Mouse (Mus musculus) megakaryocyte progenitor cell, adult 5-6 weeks (primary cell): ENCODE measurements at regions not wholly inside any gene's neighbourhood (a gene's known extent, or its start where the extent isn't known, plus 50 kb on each side); places are given as distances from the start of the nearest gene placed in this dataset.

Experiments used
- ATAC-seq: replicated peaks from 2 replicates; pipeline ENCODE4 v1.8.0; 2016; ENCODE audit warnings: mild to moderate bottlenecking, moderate TSS enrichment, inconsistent platforms; ENCODE audit not compliant: poor library complexity

GRCm38 (mm10) chr4:154781391-154781790 lies 55.9 kb upstream of the Ttc34 start:
- peak; percentile 26; the same call in 1 of the 2 replicates for ATAC-seq

- no peak for ATAC-seq
Measured at GRCm38 (mm10) chr4:154782291-154782690, 55.0 kb upstream of the Ttc34 start.

- ATAC-seq = no peak
Measured at GRCm38 (mm10) chr4:154785282-154785987, 51.8 kb upstream of the Ttc34 start.

GRCm38 (mm10) chr4:154787190-154787589 lies 50.1 kb upstream of the Ttc34 start:
- ATAC-seq = no peak
